19 mouse cellular contexts compared by ENCODE assay signal in genomic region chr5:141058141-141058540, GRCm38 (mm10). TPM values are rescaled to one million over a fixed set of nuclear protein-coding genes. Genes with fewer than 3 reads are reported as not detected.
DNase-seq lines count a peak whose midpoint lies in the region; ATAC-seq and TF ChIP-seq lines count a peak whose summit lies in the region.
"Had no signal": no experiment of that assay in that cellular context is flagged by ENCODE, and none has a peak within 500 bp of the region (broad histone marks: within the 10 kb centered on the region; RNA-seq: fewer than 3 reads in every experiment).

No protein-coding gene starts in this region.

- no peak overlapping the region for H3K4me2 ChIP-seq in embryonic facial prominence, embryonic 14.5 days (ENCODE audit: low read depth, low read length)
- H3K4me2 ChIP-seq in limb, embryonic 14.5 days (replicated peaks; ENCODE audit: low read depth, low read length, severe bottlenecking) = no peak overlapping the region
- H3K4me2 ChIP-seq in hindbrain, embryonic 12.5 days (replicated peaks) = no peak overlapping the region
- H3K4me2 ChIP-seq: forebrain, embryonic 13.5 days; limb, embryonic 15.5 days had no signal

- peak; percentile 59 for DNase-seq in embryonic facial prominence, embryonic 14.5 days (ENCODE audit: low spot score)
- DNase-seq in embryonic facial prominence, embryonic 10.5 days (ENCODE audit: low spot score) = no peak
- peak; percentile 37 for DNase-seq in limb, embryonic 14.5 days (ENCODE audit: low spot score)
- no peak for DNase-seq in limb, embryonic 10.5 days (ENCODE audit: low spot score)
- DNase-seq in left cerebral cortex, adult 8-10 months (ENCODE audit: low spot score in 2 of 2) = peak; percentile 15 to 68
- DNase-seq in right cerebral cortex, postnatal 36 days (ENCODE audit: low spot score in 2 of 2) = peak; percentile 46 to 58
- no peak for DNase-seq in gastrocnemius, postnatal 25 days
- DNase-seq: adrenal gland, adult 8-10 months; cerebellum, adult 9-11 months; embryo, embryonic 11 days; kidney, adult 8-10 months; liver, postnatal 0 days; lung, postnatal 14 days had no signal

- 0 out of 2 replicates have a peak, but pooled peaks cover 4% of the 10 kb centered on the region for H3K4me1 ChIP-seq in embryonic facial prominence, embryonic 14.5 days (ENCODE audit: control insufficient read depth, insufficient read depth, low read length)
- no peaks in the 10 kb centered on the region for H3K4me1 ChIP-seq in embryonic facial prominence, embryonic 10.5 days
- H3K4me1 ChIP-seq in limb, embryonic 14.5 days (ENCODE audit: control insufficient read depth, insufficient read depth, low read length) = no peaks in the 10 kb centered on the region
- H3K4me1 ChIP-seq in limb, embryonic 10.5 days = no peaks in the 10 kb centered on the region
- H3K4me1 ChIP-seq in hindbrain, embryonic 12.5 days = no peaks in the 10 kb centered on the region
- H3K4me1 ChIP-seq: forebrain, embryonic 13.5 days; limb, embryonic 15.5 days had no signal

- no peak overlapping the region for H3K9ac ChIP-seq in embryonic facial prominence, embryonic 14.5 days (ENCODE audit: low read depth, low read length)
- no peak overlapping the region for H3K9ac ChIP-seq in limb, embryonic 14.5 days (ENCODE audit: low read depth, low read length, severe bottlenecking)
- no peak overlapping the region for H3K9ac ChIP-seq in hindbrain, embryonic 12.5 days
- H3K9ac ChIP-seq: forebrain, embryonic 13.5 days; limb, embryonic 15.5 days; liver, postnatal 0 days had no signal

- 0 out of 2 replicates have a peak, but pooled peaks cover 6% of the 10 kb centered on the region for H3K9me3 ChIP-seq in embryonic facial prominence, embryonic 14.5 days (ENCODE audit: control insufficient read depth, low read length)
- H3K9me3 ChIP-seq in embryonic facial prominence, embryonic 10.5 days = no peaks in the 10 kb centered on the region
- H3K9me3 ChIP-seq in limb, embryonic 14.5 days (ENCODE audit: control insufficient read depth, low read length) = no peaks in the 10 kb centered on the region
- no peaks in the 10 kb centered on the region for H3K9me3 ChIP-seq in limb, embryonic 10.5 days (replicated peaks)
- 0 out of 2 replicates have a peak, but pooled peaks cover 2% of the 10 kb centered on the region for H3K9me3 ChIP-seq in hindbrain, embryonic 12.5 days (replicated peaks)
- H3K9me3 ChIP-seq: forebrain, embryonic 13.5 days; limb, embryonic 15.5 days had no signal

- no peak for ATAC-seq in embryonic facial prominence, embryonic 14.5 days (ENCODE audit: low read depth)
- no peak for ATAC-seq in limb, embryonic 14.5 days (ENCODE audit: low FRiP score, low read depth)
- no peak for ATAC-seq in hindbrain, embryonic 12.5 days (ENCODE audit: low FRiP score)
- ATAC-seq: forebrain, embryonic 13.5 days; inflammation-experienced regulatory T-cells, adult 6 months; liver, postnatal 0 days; midbrain, embryonic 16.5 days had no signal

- TF ChIP-seq POLR2A in limb, embryonic 14.5 days (IDR thresholded peaks at IDR 0.05; ENCODE audit: borderline replicate concordance, extremely low read depth, insufficient read depth, insufficient read length) = no peak

- H3K36me3 ChIP-seq in embryonic facial prominence, embryonic 14.5 days (ENCODE audit: control insufficient read depth, insufficient read depth, low read length) = no peaks in the 10 kb centered on the region
- H3K36me3 ChIP-seq in embryonic facial prominence, embryonic 10.5 days (replicated peaks) = no peaks in the 10 kb centered on the region
- no peaks in the 10 kb centered on the region for H3K36me3 ChIP-seq in limb, embryonic 14.5 days (ENCODE audit: control insufficient read depth, insufficient read depth, low read length)
- no peaks in the 10 kb centered on the region for H3K36me3 ChIP-seq in limb, embryonic 10.5 days
- H3K36me3 ChIP-seq in hindbrain, embryonic 12.5 days = no peaks in the 10 kb centered on the region
- H3K36me3 ChIP-seq: limb, embryonic 15.5 days had no signal

- WGBS in embryonic facial prominence, embryonic 14.5 days = 67% methylated on average over 7 of the region's 7 CpGs
- WGBS in embryonic facial prominence, embryonic 10.5 days = 89% methylated on average over 7 of the region's 7 CpGs
- WGBS in limb, embryonic 14.5 days = 75% methylated on average over 7 of the region's 7 CpGs
- WGBS in limb, embryonic 10.5 days = 85% methylated on average over 7 of the region's 7 CpGs
- 87% methylated on average over 7 of the region's 7 CpGs for WGBS in hindbrain, embryonic 12.5 days

- no peak overlapping the region for H3K27ac ChIP-seq in embryonic facial prominence, embryonic 14.5 days (replicated peaks; ENCODE audit: low read depth, low read length)
- H3K27ac ChIP-seq in embryonic facial prominence, embryonic 10.5 days (replicated peaks) = no peak overlapping the region
- H3K27ac ChIP-seq in limb, embryonic 14.5 days (replicated peaks; ENCODE audit: low read depth, low read length) = no peak overlapping the region
- H3K27ac ChIP-seq in limb, embryonic 10.5 days = no peak overlapping the region
- H3K27ac ChIP-seq in hindbrain, embryonic 12.5 days = no peak overlapping the region
- H3K27ac ChIP-seq: forebrain, embryonic 13.5 days; limb, embryonic 15.5 days had no signal

- no peaks in the 10 kb centered on the region for H3K27me3 ChIP-seq in embryonic facial prominence, embryonic 14.5 days (replicated peaks; ENCODE audit: control insufficient read depth, insufficient read depth, low read length)
- H3K27me3 ChIP-seq in embryonic facial prominence, embryonic 10.5 days (replicated peaks; ENCODE audit: low read depth, poor library complexity, severe bottlenecking) = no peaks in the 10 kb centered on the region
- H3K27me3 ChIP-seq in limb, embryonic 14.5 days (ENCODE audit: control insufficient read depth, insufficient read depth, low read length) = no peaks in the 10 kb centered on the region
- H3K27me3 ChIP-seq in limb, embryonic 10.5 days (ENCODE audit: low read depth, poor library complexity, severe bottlenecking) = no peaks in the 10 kb centered on the region
- H3K27me3 ChIP-seq in hindbrain, embryonic 12.5 days = no peaks in the 10 kb centered on the region
- H3K27me3 ChIP-seq: CH12.LX; forebrain, embryonic 13.5 days; limb, embryonic 15.5 days had no signal

- no peak overlapping the region for H3K4me3 ChIP-seq in embryonic facial prominence, embryonic 14.5 days (ENCODE audit: low read depth, low read length)
- no peak overlapping the region for H3K4me3 ChIP-seq in embryonic facial prominence, embryonic 10.5 days
- no peak overlapping the region for H3K4me3 ChIP-seq in limb, embryonic 14.5 days (replicated peaks; ENCODE audit: low read length)
- no peak overlapping the region for H3K4me3 ChIP-seq in limb, embryonic 10.5 days
- H3K4me3 ChIP-seq in hindbrain, embryonic 12.5 days = no peak overlapping the region
- H3K4me3 ChIP-seq: forebrain, embryonic 13.5 days; limb, embryonic 15.5 days had no signal

RNA-seq across cellular contexts. Expression of gene Card11, which starts 57.8 kb away (rescaled TPM):
- 0.10 and 0.45 TPM in 2 replicates for polyA plus RNA-seq in embryonic facial prominence, embryonic 14.5 days (2014; fragmentation: Nextera tagmentation; extraction: Ambion mirVana)
- 0.04 and 0.09 TPM in 2 replicates for polyA plus RNA-seq in embryonic facial prominence, embryonic 10.5 days (2016; fragmentation: Nextera tagmentation; extraction: Ambion mirVana)
- 0.27 and 0.53 TPM in 2 replicates for polyA plus RNA-seq in limb, embryonic 14.5 days (2012; rRNA removed)
- polyA plus RNA-seq in limb, embryonic 14.5 days (2014; fragmentation: Nextera tagmentation; extraction: Ambion mirVana) = 0.23 and 0.66 TPM in 2 replicates
- 0.49 TPM in 1 of 2 replicates, not detected in the other for polyA plus RNA-seq in limb, embryonic 10.5 days (2016; fragmentation: Nextera tagmentation; extraction: Ambion mirVana)
- total RNA-seq in left cerebral cortex, adult 8-10 months (2022) = 1 to 10 TPM in 1 of 4 experiments, under 1 TPM in 3; 0.30 to 1.6 (median 0.58) TPM
- total RNA-seq in gastrocnemius, postnatal 25 days (2021) = under 1 TPM; 0.16 to 0.31 TPM
- not detected in 2 replicates for polyA plus RNA-seq in hindbrain, embryonic 12.5 days (2016; fragmentation: Nextera tagmentation; extraction: Ambion mirVana)
- polyA plus RNA-seq: forebrain, embryonic 13.5 days; midbrain, embryonic 16.5 days had no signal

Comparison
In these comparisons a context has a peak if more than half of its experiments do, and no peak if none do; other contexts are left out.
1. DNase-seq: peak in embryonic facial prominence, embryonic 14.5 days (single experiment), limb, embryonic 14.5 days (single experiment), left cerebral cortex, adult 8-10 months (2 of 2) and right cerebral cortex, postnatal 36 days (2 of 2); none in embryonic facial prominence, embryonic 10.5 days (single experiment), limb, embryonic 10.5 days (single experiment) and gastrocnemius, postnatal 25 days (single experiment).